Mouse (Mus musculus) naive thymus-derived CD4-positive, alpha-beta T cell, adult 5 months (primary cell): Measurements from ENCODE around the gene Fam208a. TPM values are rescaled to one million over a fixed set of nuclear protein-coding genes. Genes with fewer than 3 reads are reported as not detected.

Source experiments
- polyA plus RNA-seq: library from polyadenylated mRNA; unstranded; fragments of 100-300 nt; shearing (Covaris generic); gene quantifications from one replicate; pipeline ENCODE4 v1.2.1, GENCODE M21; 2017

Gene Fam208a
- 29.0 TPM for polyA plus RNA-seq

DNA sequence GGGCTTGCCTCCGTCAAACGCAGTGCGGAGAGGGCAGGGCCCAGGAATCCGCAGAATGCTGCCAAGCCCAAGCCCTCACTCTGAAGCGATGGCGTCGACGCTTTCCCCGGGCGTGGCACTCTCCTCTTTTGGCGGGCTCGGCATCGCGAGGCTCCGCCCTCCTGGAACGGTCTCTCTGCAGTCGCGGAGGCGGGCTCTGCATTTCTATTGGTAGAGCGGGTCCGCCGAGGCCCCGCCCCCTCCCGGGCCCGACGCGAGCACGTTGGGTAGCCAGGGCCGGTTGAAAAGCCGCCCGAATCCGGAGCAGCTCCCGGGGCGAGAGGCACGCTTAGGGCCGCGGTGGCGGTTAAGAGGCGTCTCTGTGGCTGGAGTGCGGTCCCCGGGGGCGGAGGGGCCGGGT is at the start of gene Fam208a:
Gene Fam208a, plus strand, starts transcription at position 262 of the 400 bp plus-strand sequence.

DNA sequence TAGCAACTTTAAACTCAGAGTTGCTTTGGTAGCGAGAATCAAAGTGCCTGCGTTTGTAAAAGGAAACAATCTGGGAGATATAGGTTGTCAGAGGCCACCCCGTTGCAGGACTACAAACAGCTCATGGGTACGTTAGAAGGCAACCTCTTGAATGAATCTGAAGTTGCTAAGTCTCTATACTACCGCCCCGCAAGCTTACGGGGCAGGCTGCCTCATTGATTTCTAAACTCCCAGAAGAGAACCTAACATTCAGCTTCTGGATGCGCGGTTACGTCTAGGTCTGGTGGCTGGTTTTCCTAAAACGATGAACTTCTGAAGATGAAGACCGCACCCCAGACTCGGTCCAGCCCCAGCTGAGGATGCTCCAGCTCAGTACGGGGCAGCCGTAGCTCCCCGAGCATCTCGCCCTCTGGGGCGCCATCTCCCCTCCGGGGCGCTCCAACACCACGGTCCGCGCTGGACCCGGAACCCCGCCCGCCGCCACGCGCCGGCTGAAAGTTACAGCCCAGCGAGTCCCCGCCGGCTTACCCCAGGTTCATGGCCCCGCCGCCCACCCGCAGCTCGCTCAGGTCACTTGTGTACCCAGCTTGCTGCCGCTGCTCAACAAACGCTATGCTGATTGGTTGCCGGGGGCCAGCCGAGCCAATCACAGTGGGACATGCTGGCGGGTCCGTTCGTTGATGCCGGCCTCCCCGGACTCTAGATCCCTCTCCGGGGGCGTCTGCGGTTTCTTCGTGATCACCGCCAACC is 79.4 kb downstream of the Fam208a start, which contains the start of gene Ccdc66:
Gene Ccdc66, minus strand, starts transcription at position 567 of the 750 bp plus-strand sequence.

Other genes with a start within 250 kb of the Fam208a start
- 12.3 TPM for gene Ccdc66, start 79.6 kb downstream of the Fam208a start, polyA plus RNA-seq
- not detected for gene Erc2, start 193.6 kb downstream of the Fam208a start, polyA plus RNA-seq